Mouse (Mus musculus) cerebellum, postnatal 14 days (tissue): Measurements from ENCODE around the gene Olfml2b.

Source experiments
- DNase-seq, 2 experiments: peaks; one replicate each; pipeline ENCODE4 v3.0.0; 2021; ENCODE audit warnings: mixed read lengths in 2 of 2

Gene Olfml2b

DNA sequence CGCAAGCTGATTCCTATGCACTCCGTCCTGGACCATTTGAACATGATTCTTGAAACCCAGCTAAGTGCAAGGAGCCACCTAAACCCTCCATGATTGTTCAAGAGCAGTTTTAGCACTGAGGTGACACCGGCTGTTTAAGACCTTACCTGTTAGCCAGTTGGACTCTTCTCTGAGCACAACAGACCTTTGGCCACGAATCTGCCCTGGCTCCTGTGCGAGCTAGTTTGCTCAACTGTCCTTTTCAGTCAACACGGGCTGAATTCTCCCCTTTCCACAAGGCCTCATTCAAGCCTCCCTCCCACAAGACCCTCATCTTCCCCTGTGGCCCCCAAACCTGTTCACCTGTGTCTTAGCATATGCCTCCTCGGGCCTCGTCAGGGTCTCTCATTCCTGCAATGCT lies 52.7 kb downstream of the Olfml2b start:
- no peak for DNase-seq

DNA sequence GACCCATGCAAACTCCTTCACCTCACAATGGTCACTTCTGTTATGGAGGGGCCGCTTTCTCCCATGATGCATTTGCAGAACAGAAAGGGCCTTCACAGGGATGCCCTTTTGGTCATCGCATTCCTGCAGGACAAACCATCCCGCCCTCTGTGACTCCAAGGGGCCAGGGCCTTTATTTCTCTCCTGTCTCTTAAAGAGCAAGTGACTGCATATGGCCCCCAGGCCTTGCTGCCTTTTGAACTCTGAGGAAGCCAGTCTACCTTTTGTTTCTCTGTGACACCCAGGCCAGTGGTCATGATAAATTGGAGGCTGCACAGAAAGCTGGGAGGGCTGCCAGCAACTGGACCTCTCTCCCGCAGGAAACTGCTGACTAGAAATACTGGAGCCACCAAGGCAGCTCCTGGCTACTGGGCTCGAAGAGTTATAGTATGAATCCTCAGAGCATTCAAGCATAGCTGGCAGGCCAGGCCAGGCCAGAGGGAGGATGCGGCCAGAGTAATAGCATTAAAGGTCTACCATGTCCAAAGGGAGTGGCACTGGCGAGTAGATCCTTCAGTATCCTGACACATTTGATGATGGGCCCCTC lies 53.5 kb downstream of the Olfml2b start:
- DNase-seq, result no peak

DNA sequence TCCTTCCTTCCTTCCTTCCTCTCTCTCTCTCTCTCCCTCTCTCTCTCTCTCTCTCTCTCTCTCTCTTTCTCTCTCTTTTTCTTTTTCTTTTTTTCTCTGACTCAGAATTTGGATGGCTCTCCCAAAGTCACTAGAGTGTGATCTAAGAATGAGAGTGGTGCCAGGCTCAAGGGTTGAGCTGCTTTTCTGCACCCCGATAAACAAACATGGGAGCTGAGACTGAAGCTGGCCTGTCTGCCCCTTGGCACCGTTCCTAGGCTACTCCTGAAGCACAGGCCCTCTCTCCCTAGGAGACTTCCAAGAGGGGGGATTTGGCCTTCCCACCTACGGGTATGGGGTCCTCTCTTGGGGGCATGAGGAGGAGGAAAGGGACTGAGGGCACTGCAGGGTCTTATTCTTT lies 54.4 kb downstream of the Olfml2b start:
- no peak for DNase-seq

DNA sequence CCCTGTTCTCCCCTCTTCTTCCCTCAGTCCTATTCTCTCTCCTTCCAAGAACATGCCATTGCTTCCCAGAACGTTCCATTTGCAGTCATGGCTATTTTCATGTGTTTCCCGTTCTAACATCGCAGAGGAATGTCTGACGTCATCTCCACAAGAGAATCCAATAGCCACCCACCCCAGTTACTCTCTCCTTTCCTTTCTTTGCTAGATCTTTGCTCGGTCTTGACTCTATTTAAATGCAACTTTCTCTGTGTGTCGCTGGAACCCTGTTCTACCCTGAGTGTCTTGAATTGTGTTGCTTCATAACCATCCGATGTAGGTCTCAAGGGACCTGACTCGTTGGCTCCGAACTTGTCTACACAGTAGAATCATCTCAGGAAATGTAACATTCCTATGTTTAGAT lies 55.2 kb downstream of the Olfml2b start:
- DNase-seq, result no peak

DNA sequence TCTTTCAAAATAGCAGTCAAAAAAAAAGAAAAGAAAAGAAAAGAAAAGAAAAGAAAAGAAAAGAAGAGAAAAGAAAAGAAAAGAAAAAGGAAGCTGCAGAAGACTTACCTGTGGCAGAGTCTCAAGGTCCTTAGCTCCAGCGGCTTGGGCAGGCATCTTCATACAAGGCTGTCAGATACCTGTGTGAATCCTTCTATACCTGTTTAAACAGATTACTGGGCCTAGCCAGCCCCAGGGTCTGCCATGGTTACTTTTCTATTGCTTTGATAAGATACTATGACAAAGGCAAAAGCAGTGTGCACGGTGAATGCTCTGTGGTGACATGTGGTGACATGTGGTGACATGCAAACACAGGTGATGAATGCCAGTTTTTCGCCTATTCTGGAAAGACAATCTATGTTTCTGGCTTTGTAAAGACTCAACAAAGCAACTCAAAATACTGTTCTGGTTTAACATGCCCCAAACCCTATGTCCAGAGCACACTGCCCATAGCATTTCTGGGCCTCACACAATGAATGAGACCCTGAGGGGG lies 56.2 kb downstream of the Olfml2b start:
- DNase-seq, result no peak

DNA sequence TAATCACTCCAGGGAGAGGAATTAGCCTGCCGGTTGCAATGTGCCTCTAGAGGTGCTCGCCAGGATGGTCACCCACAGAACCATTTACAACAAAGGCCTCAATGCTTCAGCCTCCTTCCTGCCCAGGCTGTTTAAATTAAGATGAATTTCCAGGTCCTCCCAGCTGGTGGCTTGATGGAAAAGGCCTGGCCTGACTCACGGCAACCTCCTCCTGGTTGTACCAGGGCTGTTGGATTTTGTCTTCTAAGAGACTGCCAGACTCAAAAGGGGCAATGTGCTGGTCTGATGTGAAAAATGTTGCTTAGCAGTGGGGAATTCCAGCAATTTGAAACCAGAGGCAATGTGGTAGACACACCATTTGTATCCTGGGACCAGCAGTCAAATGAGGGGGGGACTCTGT lies 56.8 kb downstream of the Olfml2b start:
- DNase-seq, result no peak

DNA sequence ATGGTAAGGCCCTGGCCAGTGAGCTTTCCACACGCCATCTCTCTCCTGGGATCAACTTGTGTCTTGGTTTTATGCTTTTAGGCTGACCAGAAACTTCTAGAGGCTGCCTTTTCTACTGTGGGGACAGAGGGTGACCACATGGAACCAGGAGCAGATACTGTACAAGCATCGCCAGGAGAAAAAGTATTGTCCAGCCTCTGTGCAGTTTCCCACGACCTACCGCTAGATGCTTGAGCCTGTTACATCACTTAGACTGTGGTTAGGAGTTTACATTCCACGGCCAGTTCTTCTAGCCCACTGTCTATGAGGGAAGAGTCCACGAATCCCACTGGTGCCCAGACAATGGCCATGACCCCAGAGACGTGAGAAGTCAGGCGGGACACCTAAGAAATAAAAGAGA lies 57.2 kb downstream of the Olfml2b start:
- DNase-seq, result no peak

DNA sequence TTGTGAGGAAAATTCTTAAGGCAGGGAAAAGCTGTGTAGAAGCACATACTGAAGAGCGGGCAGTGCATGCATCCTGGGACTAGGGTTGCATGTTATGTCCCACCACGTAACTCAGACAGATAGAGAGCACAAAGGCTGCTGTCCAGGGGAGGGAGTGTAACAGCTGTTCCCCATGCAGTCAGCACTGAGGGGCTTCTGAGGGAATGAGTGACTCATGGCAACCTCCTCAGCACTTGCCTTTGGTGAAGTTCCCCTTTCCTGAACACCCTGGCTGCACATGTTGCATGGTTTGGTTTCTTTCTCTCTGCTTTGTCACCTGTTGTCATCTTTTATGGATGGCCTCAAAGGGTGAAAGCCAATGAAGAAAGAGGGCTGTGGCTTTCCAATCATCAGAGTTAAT lies 57.9 kb downstream of the Olfml2b start:
- no peak for DNase-seq

DNA sequence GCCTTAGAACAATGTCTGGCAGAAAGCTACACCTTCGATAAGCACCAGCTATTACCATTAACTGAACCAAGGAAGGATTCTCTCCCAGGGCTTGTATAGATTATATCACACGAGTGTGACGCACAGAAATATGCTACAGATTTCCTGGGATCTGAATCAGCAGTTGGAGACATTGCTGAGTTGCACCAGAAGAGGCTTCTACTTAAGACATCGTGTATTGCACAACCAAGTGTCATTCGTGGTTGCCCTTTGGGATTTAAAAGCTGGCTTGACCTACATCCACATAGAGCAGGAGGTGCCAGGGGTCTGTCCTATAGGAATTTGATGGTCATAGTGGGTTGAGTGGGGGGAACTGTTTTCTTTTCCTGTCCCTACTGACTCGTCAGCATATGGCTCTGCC lies 58.6 kb downstream of the Olfml2b start:
- DNase-seq, result no peak

DNA sequence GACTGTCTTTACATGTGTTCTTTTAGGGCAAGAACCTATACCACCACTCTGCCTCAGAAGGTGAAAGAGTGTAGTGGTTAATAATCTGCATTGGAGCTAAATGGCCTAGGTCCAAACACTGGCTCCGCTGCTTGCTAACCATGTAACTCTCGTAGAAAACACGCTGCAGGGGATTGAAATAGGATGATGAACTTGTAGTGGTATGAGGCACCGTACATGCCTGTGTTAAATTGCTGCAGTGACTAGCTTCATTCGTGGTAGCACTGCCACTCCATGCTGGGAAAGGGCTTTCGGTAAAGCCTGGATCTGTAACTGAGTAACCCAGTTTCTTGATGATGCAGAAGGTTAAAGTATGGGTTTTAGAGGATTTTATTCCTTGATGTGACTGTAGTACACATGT lies 59.8 kb downstream of the Olfml2b start:
- DNase-seq, result no peak

DNA sequence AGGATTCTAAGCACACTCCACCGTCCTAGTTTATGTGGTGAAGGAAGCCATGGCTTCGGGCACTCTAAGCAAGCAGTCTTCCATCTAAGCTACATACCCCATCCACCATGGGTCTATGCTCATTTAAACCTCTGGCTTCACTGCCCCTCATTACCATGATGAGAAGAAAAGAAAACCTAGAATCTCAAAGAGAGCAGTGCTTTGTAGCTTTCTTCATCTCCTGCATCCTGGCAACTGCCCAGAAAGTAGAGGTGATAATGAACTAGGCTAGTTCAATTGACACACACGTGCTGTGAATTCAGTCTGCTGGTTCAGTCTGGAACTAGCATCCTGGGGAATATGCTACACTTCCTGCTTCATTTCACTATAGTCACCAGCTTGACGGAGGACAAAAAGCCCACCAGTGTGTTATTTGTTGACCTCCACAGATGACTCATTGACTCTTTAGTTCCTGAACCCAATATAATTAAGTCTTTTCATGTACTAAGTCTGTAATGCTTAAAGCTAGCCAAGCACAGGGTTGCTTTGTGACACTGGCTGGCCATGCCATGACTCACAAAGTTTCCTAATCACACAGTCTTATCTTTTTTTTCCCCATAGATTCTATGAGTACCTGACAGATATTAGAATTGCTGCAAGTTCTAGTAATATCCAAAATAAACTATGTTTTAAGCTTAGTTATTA lies 60.7 kb downstream of the Olfml2b start:
- no peak for DNase-seq

DNA sequence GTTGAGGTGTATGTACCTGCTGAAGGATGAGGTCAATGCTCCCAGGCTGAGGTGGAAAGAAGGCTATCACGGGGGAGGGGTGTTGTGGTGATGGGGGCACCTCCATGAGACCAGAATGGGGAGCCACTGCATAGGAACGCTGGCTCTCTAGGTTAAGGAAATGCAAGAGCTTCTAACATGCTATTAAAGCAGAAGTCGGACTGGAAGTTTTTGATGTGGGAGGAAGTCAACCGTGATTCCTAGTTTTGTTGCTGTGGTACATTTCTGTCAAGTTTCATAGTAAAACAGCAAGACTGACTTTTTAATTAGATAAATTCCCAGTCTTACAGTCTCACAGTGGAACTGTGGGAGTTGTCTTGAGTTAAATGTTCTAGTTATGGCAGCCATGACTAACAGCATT lies 61.7 kb downstream of the Olfml2b start:
- no peak for DNase-seq

DNA sequence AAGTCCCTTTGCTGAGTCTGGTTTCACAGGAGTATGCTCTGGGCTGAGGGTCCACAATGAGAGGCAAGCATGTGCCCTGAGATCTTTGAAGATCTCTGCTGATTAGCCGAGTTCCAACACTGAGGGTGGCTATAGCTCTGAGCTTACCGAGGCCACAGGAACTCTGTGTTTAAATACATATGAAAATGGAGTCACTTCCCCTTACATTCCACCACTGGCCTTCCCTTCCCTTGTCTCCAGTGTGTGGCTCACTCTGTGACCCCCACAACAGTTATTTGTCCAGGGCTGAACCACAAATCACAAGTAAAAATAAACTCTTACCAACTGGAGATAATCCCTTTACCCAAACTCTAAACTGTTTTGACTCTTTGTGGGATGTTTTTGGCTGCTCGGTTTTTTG lies 64.7 kb downstream of the Olfml2b start:
- no peak for DNase-seq

DNA sequence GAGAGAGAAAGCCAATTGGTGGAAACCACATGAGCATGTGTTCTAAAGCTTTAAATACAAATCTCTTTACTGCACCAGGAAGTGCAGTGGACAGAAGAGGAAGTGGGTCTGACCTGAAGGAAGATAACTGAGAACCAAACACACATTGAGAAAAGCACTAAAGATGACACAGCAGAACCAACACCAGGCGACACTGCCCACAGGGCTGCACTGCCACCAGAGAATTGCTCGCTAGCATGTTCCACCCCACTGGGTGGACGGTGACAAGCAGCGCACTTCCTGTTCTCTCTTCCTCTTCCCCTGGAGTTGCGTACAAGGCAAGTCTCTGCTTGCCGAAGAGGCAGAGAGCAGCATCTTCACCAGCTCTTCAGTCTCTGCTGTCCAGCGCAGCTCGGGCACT lies 65.1 kb downstream of the Olfml2b start:
- no peak for DNase-seq

DNA sequence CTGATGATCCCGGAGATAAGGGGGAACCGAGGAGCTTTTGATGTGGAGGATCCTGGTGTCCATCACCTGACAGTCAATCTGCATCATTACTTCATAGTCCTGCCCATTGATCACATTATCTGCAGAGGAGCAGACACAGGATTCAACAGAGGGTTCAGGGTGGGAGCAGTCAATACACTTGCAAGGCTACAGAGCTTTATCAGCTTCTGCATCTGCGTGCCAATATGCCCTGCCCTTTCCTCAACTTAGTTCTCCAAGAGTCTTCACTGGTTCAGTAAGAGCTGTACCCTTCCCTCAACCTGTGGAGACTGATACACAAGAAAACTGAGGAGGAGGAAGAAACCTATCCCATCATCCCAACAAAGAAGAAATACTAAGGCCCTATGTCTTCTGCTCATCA lies 65.6 kb downstream of the Olfml2b start:
- no peak for DNase-seq

DNA sequence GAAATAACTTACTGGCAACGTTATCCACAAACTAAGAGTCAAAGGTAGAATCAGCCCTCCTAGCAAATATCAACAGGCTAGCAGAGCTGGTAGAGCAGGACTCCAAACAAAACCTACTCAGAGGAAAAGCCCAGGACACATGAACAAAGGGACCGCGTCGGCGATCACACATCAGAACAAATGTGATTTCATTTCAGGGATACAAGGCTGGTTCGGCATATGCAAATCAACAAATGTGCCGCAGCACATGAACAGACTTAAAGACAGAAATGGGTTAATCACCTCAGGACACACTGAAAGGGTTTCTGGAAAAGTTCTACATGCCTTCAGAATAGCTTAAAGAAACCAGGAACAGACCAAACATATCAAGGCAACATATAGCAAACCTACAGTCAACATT lies 67.4 kb downstream of the Olfml2b start:
- DNase-seq, result no peak

DNA sequence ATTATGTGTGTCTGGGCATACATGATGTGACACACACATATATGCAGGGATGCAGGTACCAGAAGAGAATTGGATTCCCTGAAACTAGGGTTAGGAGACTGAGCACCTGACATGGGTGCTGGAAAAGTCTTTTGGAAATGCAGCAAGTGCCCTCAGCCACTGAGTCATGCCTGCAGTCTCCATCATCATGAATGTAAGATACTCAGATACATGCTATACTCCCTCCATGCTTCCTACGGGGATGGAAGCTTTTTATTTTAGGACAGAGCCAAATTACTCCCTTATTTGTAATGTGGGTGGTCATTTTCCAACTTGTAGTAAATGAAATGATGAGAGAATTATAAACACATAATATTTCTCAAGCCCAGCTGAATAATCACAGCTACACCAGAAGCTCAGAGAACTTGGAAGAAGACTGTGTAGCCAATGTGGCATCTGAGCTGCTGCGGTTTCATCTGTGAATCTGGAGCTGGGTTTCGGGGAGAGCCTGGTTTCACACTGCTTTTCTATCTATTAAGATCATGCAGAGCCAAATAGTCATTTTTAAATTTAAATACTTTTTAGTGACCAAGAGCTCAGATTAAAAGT lies 73.0 kb downstream of the Olfml2b start:
- DNase-seq, result no peak

DNA sequence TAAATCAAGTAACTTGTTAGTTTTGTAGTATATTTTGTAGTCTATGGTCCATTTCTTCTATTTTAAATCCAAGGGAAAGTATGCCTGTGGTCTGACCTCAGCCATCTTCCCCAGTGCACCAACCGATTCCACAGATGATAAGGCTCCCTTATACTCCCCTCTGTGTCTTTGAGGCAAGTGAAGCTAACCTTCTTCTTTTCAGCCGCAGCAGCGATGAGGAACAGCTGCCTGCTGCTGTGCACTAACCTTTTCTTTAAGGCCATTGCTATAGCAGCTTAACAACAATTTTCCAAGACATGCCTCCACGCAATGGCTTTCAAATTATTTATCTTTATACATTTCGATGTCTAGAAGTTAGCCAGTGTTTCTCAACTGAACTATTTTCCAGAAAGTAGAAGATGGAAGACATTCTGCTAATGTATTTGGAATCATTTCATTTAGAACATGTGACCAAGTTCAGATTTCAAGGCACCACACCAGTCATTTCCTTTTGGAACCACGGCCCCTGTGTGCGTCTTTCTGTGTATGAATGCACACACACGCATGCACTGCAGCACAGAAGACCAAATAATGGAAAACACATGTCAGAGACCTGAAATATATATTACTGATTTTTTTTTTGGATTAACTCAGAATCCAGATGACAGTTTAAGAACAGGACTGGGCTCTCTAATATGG lies 73.9 kb downstream of the Olfml2b start:
- no peak for DNase-seq

DNA sequence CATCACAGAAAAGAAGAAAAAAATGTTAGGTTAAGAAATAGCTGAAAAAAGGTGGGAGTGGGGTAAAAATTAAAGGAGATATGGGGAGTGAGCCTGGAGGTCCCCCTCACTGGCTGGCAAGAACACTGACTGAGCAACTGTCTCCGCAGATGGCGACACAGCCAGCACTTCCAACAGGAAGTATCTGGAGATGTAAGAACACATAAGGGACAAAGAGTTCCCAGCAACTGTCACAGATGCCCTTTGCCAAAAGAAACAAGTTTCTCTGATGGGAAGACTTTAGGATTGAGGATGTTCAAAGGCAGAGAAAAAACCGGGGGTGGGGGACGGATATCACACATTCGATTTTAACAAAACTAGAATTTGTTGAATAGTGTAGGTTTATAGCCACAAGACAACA lies 77.2 kb downstream of the Olfml2b start:
- DNase-seq, result peak; percentile 20 to 47

DNA sequence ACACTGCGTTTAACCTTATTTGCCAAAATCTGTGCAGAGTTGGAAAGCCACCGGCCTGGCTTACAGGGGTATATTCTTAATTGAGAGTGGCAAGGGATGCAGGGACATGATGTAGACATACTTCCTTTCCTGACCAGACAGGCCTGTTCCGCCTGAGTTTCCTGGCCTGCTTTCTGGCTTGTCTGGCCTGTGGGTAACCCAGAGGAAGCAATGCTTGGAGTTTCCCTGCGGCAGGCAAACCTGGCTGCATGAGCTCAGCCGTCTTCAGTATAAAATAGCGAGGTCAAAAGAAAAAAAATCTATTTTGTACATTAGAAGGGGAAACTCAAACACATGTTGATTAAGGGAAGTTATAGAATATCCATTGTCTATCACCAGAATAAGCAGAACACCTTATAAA lies 84.2 kb downstream of the Olfml2b start:
- peak; percentile 22 to 34 for DNase-seq

DNA sequence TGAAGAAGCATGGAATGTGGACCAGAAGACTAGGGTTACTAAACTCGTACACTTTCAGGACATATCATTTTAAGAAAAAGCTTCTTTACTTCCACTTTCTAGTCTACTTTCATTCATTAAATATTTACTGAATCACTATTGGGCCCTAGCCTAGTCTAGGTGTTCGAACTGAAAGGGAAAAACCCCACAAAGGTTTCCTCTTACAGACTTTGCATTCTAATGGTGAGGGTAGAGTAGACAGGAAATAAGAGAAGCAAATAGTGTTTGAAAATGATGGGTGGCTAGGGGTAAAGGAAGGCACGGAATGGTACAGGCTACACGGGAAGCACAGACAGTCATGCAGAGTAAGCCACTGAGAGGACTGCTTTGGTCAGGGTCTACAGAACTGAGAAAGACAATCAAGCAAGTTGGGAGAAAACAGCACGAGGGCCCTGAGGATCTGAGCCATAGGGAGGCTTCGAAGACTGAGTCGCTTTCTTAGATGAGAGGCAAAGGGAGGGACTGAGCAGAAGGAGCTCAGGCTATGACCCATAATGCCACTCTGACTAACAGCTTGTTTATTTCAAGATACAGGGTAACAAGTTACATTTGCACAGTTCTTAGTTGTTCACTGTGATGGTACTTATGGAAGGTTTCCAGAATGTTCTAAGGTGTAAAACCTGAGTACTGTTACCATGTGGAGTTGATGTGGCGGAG lies 85.1 kb downstream of the Olfml2b start:
- no peak for DNase-seq

DNA sequence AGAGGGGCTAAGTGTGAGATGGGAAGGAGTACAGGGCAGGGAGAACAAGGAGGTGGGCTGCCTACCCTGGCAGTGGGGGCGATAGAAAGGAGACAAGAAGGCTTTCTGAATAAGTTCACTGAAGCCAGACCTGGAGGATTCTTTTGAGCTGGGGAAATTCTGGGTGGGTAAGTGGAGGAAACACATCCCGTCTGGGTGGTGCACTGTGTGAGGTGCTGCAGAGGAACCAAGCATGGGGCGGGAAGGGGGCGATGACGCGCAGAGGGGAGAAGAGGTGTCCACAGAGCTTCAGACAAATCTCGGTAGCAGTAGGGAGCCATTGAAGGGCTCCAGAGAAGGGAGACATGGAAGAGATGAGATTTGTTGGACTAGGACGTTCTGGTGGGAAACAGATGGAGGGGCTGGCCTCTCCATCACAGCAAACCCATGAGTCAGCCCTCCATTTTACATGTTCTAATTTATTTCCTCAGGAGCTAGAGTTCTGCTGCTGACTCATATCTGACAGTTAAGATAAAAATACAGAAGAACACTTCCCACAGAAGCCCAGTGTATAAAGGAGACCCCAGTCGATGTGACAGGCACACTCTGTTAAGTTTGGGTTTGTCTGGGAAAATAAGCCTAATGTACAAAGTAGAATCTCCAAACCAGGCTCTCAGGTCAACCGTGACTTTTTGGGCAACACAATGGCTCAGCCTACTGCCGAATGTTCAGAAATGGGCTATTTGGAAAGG lies 87.7 kb downstream of the Olfml2b start:
- DNase-seq, result no peak
